Mouse (Mus musculus): Measurements from ENCODE around the gene Faim2. TPM values are rescaled to one million over a fixed set of nuclear protein-coding genes. Genes with fewer than 3 reads are reported as not detected.

Faim2 gene
- polyA plus RNA-seq, 1 experiment: not detected

- H3K4me3 ChIP-seq (replicated peaks): no peak overlapping the region
- TF ChIP-seq GATA1 (IDR thresholded peaks at IDR 0.05; ENCODE audit: low read length): no peak
- no peak for TF ChIP-seq TAL1 (IDR thresholded peaks at IDR 0.05; ENCODE audit: low read length)
- H3K4me1 ChIP-seq (ENCODE audit: control insufficient read depth): no peaks in the 10 kb centered on the region
- no peaks in the 10 kb centered on the region; the same call in 1 of the 2 replicates for H3K27me3 ChIP-seq (ENCODE audit: control insufficient read depth)
- no peaks in the 10 kb centered on the region for H3K9me3 ChIP-seq (ENCODE audit: control insufficient read depth, low read length)
- no peaks in the 10 kb centered on the region for H3K36me3 ChIP-seq (ENCODE audit: control insufficient read depth)
Observed at GRCm38 (mm10) chr15:99546596-99546995, 18.6 kb upstream of the Faim2 start.

GRCm38 (mm10) chr15:99544047-99544446 is 16.1 kb upstream of the Faim2 start:
- H3K4me3 ChIP-seq (replicated peaks): no peak overlapping the region
- H3K27me3 ChIP-seq (ENCODE audit: control insufficient read depth): no peaks in the 10 kb centered on the region; the same call in 1 of the 2 replicates
- TF ChIP-seq GATA1 (IDR thresholded peaks at IDR 0.05; ENCODE audit: low read length) (no peak), TAL1 (IDR thresholded peaks at IDR 0.05; ENCODE audit: low read length) (no peak)
- H3K36me3 ChIP-seq (ENCODE audit: control insufficient read depth): no peaks in the 10 kb centered on the region
- no peaks in the 10 kb centered on the region for H3K4me1 ChIP-seq (ENCODE audit: control insufficient read depth)
- H3K9me3 ChIP-seq (ENCODE audit: control insufficient read depth, low read length): no peaks in the 10 kb centered on the region

- TF ChIP-seq GATA1 (IDR thresholded peaks at IDR 0.05; ENCODE audit: low read length): no peak
- TF ChIP-seq TAL1 (IDR thresholded peaks at IDR 0.05; ENCODE audit: low read length): no peak
- Histone ChIP-seq H3K36me3 (ENCODE audit: control insufficient read depth) (no peaks in the 10 kb centered on the region), H3K4me3 (replicated peaks) (no peak overlapping the region), H3K9me3 (ENCODE audit: control insufficient read depth, low read length) (no peaks in the 10 kb centered on the region), H3K4me1 (ENCODE audit: control insufficient read depth) (no peaks in the 10 kb centered on the region), H3K27me3 (ENCODE audit: control insufficient read depth) (no peaks in the 10 kb centered on the region; the same call in 1 of the 2 replicates)
Observed at GRCm38 (mm10) chr15:99539891-99540290, 11.9 kb upstream of the Faim2 start.

GRCm38 (mm10) chr15:99536889-99537862 is 9.2 kb upstream of the Faim2 start:
- H3K9me3 ChIP-seq (ENCODE audit: control insufficient read depth, low read length): no peaks in the 10 kb centered on the region
- no peak overlapping the region for H3K4me3 ChIP-seq (replicated peaks)

GRCm38 (mm10) chr15:99532023-99532422 is 4.1 kb upstream of the Faim2 start:
- H3K27me3 ChIP-seq (ENCODE audit: control insufficient read depth): peaks cover 8% of the 10 kb centered on the region
- no peak for TF ChIP-seq GATA1 (IDR thresholded peaks at IDR 0.05; ENCODE audit: low read length)
- TF ChIP-seq TAL1 (IDR thresholded peaks at IDR 0.05; ENCODE audit: low read length): no peak
- H3K9me3 ChIP-seq (ENCODE audit: control insufficient read depth, low read length): no peaks in the 10 kb centered on the region
- H3K4me1 ChIP-seq (ENCODE audit: control insufficient read depth): no peaks in the 10 kb centered on the region
- H3K4me3 ChIP-seq (replicated peaks): no peak overlapping the region
- H3K36me3 ChIP-seq (ENCODE audit: control insufficient read depth): no peaks in the 10 kb centered on the region

More at GRCm38 (mm10) chr15:99536889-99537862, 9.2 kb upstream of the Faim2 start:
- Histone ChIP-seq H3K27me3 (ENCODE audit: control insufficient read depth) (no peaks in the 10 kb centered on the region), H3K4me1 (ENCODE audit: control insufficient read depth) (no peaks in the 10 kb centered on the region), H3K36me3 (ENCODE audit: control insufficient read depth) (no peaks in the 10 kb centered on the region)
- no peak for TF ChIP-seq TAL1 (IDR thresholded peaks at IDR 0.05; ENCODE audit: low read length)
- no peak for TF ChIP-seq GATA1 (IDR thresholded peaks at IDR 0.05; ENCODE audit: low read length)

- peaks cover 8% of the 10 kb centered on the region for H3K27me3 ChIP-seq (ENCODE audit: control insufficient read depth)
- H3K4me3 ChIP-seq (replicated peaks): no peak overlapping the region
- no peaks in the 10 kb centered on the region for H3K36me3 ChIP-seq (ENCODE audit: control insufficient read depth)
- H3K9me3 ChIP-seq (ENCODE audit: control insufficient read depth, low read length): no peaks in the 10 kb centered on the region
- no peaks in the 10 kb centered on the region for H3K4me1 ChIP-seq (ENCODE audit: control insufficient read depth)
- TF ChIP-seq GATA1 (IDR thresholded peaks at IDR 0.05; ENCODE audit: low read length): no peak
- no peak for TF ChIP-seq TAL1 (IDR thresholded peaks at IDR 0.05; ENCODE audit: low read length)
Observed at GRCm38 (mm10) chr15:99531146-99531545, 3.2 kb upstream of the Faim2 start.

GRCm38 (mm10) chr15:99526681-99527080 is 1.3 kb downstream of the Faim2 start:
- TF ChIP-seq GATA1 (IDR thresholded peaks at IDR 0.05; ENCODE audit: low read length) (no peak), TAL1 (IDR thresholded peaks at IDR 0.05; ENCODE audit: low read length) (no peak)
- H3K27me3 ChIP-seq (ENCODE audit: control insufficient read depth): peaks cover 8% of the 10 kb centered on the region
- no peaks in the 10 kb centered on the region for H3K9me3 ChIP-seq (ENCODE audit: control insufficient read depth, low read length)

GRCm38 (mm10) chr15:99520306-99520705 is 7.7 kb downstream of the Faim2 start:
- Histone ChIP-seq H3K27me3 (ENCODE audit: control insufficient read depth) (no peaks in the 10 kb centered on the region), H3K4me3 (replicated peaks) (no peak overlapping the region), H3K36me3 (ENCODE audit: control insufficient read depth) (no peaks in the 10 kb centered on the region), H3K4me1 (ENCODE audit: control insufficient read depth) (peaks cover 4% of the 10 kb centered on the region), H3K9me3 (ENCODE audit: control insufficient read depth, low read length) (no peaks in the 10 kb centered on the region)
- TF ChIP-seq GATA1 (IDR thresholded peaks at IDR 0.05; ENCODE audit: low read length) (no peak), TAL1 (IDR thresholded peaks at IDR 0.05; ENCODE audit: low read length) (no peak)

More at GRCm38 (mm10) chr15:99526681-99527080, 1.3 kb downstream of the Faim2 start:
- Histone ChIP-seq H3K4me1 (ENCODE audit: control insufficient read depth) (no peaks in the 10 kb centered on the region), H3K4me3 (replicated peaks) (no peak overlapping the region), H3K36me3 (ENCODE audit: control insufficient read depth) (no peaks in the 10 kb centered on the region)

- no peaks in the 10 kb centered on the region for H3K27me3 ChIP-seq (ENCODE audit: control insufficient read depth)
- H3K36me3 ChIP-seq (ENCODE audit: control insufficient read depth): no peaks in the 10 kb centered on the region
Observed at GRCm38 (mm10) chr15:99519626-99520025, 8.3 kb downstream of the Faim2 start.

More at GRCm38 (mm10) chr15:99519626-99520025, 8.3 kb downstream of the Faim2 start:
- TF ChIP-seq TAL1 (IDR thresholded peaks at IDR 0.05; ENCODE audit: low read length): no peak
- no peak for TF ChIP-seq GATA1 (IDR thresholded peaks at IDR 0.05; ENCODE audit: low read length)
- Histone ChIP-seq H3K9me3 (ENCODE audit: control insufficient read depth, low read length) (no peaks in the 10 kb centered on the region), H3K4me1 (ENCODE audit: control insufficient read depth) (peaks cover 4% of the 10 kb centered on the region), H3K4me3 (replicated peaks) (no peak overlapping the region)
